Mouse (Mus musculus) kidney, postnatal 0 days (tissue): ENCODE results near the gene Dalrd3. TPM values are rescaled to one million over a fixed set of nuclear protein-coding genes. Genes with fewer than 3 reads are reported as not detected.

Source experiments
- ATAC-seq: fragments of 200-750 bp; cut with Nextera tagmentation; replicated peaks from 2 replicates; pipeline ENCODE4 v1.8.0; 2017; ENCODE audit warnings: low read depth, moderate number of reproducible peaks, moderate TSS enrichment, moderate library complexity; ENCODE audit not compliant: low FRiP score
- DNase-seq: peaks from one replicate; pipeline ENCODE4 v3.0.0-alpha.2; 2016; ENCODE audit warnings: low spot score
- H3K27ac ChIP-seq: fragments of 300-500 bp; sonication (generic); 2 replicates; pipeline ENCODE4 v1.5.1; 2014; ENCODE audit warnings: mild to moderate bottlenecking
- H3K27me3 ChIP-seq: fragments of 300-500 bp; sonication (generic); 2 replicates; pipeline ENCODE4 v1.6.1; 2014; ENCODE audit warnings: low read length, mixed read lengths; ENCODE audit not compliant: insufficient read depth
- H3K36me3 ChIP-seq: fragments of 300-500 bp; sonication (generic); 2 replicates; pipeline ENCODE4 v1.6.1; 2014; ENCODE audit warnings: low read length, mixed read lengths; ENCODE audit not compliant: insufficient read depth
- H3K4me1 ChIP-seq: fragments of 300-500 bp; sonication (generic); replicated peaks from 2 replicates; pipeline ENCODE4 v1.6.1; 2014; ENCODE audit warnings: antibody characterized with exemption, low read length, mixed read lengths; ENCODE audit not compliant: insufficient read depth
- H3K4me2 ChIP-seq: fragments of 300-500 bp; sonication (generic); 2 replicates; pipeline ENCODE4 v1.6.1; 2014; ENCODE audit warnings: mild to moderate bottlenecking, low read length, moderate library complexity, mixed read lengths
- H3K4me3 ChIP-seq: fragments of 300-500 bp; sonication (generic); replicated peaks from 2 replicates; pipeline ENCODE4 v1.5.1; 2014; ENCODE audit warnings: low read depth, low read length
- H3K9ac ChIP-seq: fragments of 300-500 bp; sonication (generic); 2 replicates; pipeline ENCODE4 v1.6.1; 2014; ENCODE audit warnings: low read depth, low read length
- H3K9me3 ChIP-seq: fragments of 300-500 bp; sonication (generic); replicated peaks from 2 replicates; pipeline ENCODE4 v1.6.1; 2016; ENCODE audit warnings: low read length, inconsistent platforms, mixed read lengths
- CTCF ChIP-seq: IDR thresholded peaks from 2 replicates; pipeline ENCODE4 v1.5.1; 2016; ENCODE audit warnings: antibody characterized with exemption, low read depth, mild to moderate bottlenecking, moderate library complexity
- WGBS: fragments of 180-500 bp; shearing (Covaris S2); extraction: QIAGEN DNeasy Blood & Tissue Kit; methylation state at CpG from one replicate; pipeline ENCODE4 v1.1.7; 2014; 5-methylcytosine and 5-hydroxymethylcytosine counted together
- polyA plus RNA-seq: library from polyadenylated mRNA; unstranded; fragments of >200 nt; fragmentation: Nextera tagmentation; extraction: Ambion mirVana; gene quantifications from 2 replicates; pipeline ENCODE4 v1.2.1, GENCODE M21; 2015

Gene Dalrd3
- polyA plus RNA-seq, 1 experiment from 2014 or later: 102 TPM

GRCm38 (mm10) chr9:108565881-108566814 lies 3.5 kb upstream of the Dalrd3 start:
- Histone ChIP-seq H3K9me3 (no peaks in the 10 kb centered on the region), H3K27ac (peak overlapping the region; percentile 97), H3K9ac (peak overlapping the region; percentile 83), H3K36me3 (peaks cover 14% of the 10 kb centered on the region), H3K4me2 (peak overlapping the region; percentile 100), H3K4me1 (peaks cover 22% of the 10 kb centered on the region), H3K4me3 (peak overlapping the region; percentile 77), H3K27me3 (no peaks in the 10 kb centered on the region)
- TF ChIP-seq CTCF: no peak
- DNase-seq (no peak), ATAC-seq (no peak)
- WGBS: 8% methylated on average over 35 of the region's 35 CpGs

DNA sequence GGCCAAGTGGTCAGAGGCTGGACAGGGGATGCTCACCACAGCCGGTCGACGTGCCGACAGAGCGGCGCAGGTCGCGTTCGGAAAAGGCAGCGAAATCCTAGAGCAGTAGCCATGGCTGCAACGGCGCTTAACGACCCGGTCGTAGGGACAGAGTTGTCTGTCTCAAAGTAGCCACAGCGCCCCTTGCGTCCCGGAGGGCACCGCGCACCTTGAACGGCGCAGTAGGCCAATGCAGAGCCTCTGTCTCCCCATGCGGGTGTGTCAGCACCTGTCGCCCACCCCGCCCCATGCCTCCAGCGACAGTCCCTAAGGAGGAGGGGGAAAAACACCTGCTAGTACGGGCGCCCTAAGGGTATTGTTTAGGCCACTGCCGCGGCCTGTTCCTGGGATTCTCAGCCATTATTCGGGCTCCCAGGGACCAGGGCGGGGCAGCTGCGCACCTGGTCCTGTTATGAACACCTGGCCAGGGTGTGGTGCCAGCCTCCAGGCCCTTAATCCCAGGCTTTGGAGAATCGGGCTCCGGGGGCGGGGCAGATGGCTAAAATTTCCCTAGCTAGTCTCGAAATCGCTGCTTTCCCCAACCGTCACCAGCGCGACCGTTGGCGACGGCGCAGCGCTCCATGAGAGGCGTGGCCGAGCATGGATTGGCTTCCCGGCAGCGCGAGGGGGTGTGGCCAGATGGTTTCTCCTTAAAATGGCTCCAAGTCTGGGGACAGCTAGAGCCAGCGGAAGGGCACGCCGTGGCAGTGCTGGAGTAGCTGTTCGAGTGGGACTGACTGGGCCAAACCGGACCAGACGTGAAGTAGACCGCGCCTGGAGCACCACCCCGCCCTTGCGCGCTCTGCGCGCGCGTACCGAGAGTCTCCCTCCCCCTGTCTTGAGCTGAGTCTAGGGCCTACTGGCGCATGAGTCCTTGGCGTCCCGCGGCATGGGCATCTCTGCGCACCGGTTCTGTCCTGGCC lies 2.6 kb upstream of the Dalrd3 start, which contains the start of gene Ndufaf3:
Ndufaf3 (minus strand) TSS at position 620 of the 962 bp plus-strand sequence.
- peak; percentile 87 for TF ChIP-seq CTCF
- Histone ChIP-seq H3K4me3 (peak within 1 kb of the TSS; percentile 77), H3K36me3 (peaks cover 19% of the 10 kb centered on the region), H3K4me1 (peaks cover 14% of the 10 kb centered on the region), H3K4me2 (peak within 1 kb of the TSS; percentile 100), H3K9me3 (no peaks in the 10 kb centered on the region), H3K27me3 (no peaks in the 10 kb centered on the region), H3K9ac (peak within 1 kb of the TSS; percentile 83), H3K27ac (peak within 1 kb of the TSS; percentile 97)
- under 1% methylated on average over 73 of the region's 73 CpGs for WGBS
- ATAC-seq: peak; percentile 81
- DNase-seq: peak; percentile 98

- TF ChIP-seq CTCF: no peak
- H3K4me2 ChIP-seq: peak overlapping the region; percentile 100
- H3K4me3 ChIP-seq: peak overlapping the region; percentile 77
- H3K9me3 ChIP-seq: no peaks in the 10 kb centered on the region
- peaks cover 28% of the 10 kb centered on the region for H3K36me3 ChIP-seq
- 8% methylated on average over 18 of the region's 18 CpGs for WGBS
- H3K4me1 ChIP-seq: peaks cover 14% of the 10 kb centered on the region
- H3K27ac ChIP-seq: peak overlapping the region; percentile 97
- DNase-seq (no peak), ATAC-seq (no peak)
- H3K27me3 ChIP-seq: no peaks in the 10 kb centered on the region
- H3K9ac ChIP-seq: peak overlapping the region; percentile 83
Measured at GRCm38 (mm10) chr9:108567931-108568419, 1.7 kb upstream of the Dalrd3 start.

GRCm38 (mm10) chr9:108568511-108568921 lies 1.2 kb upstream of the Dalrd3 start:
- Histone ChIP-seq H3K4me2 (peak overlapping the region; percentile 100), H3K27ac (no peak overlapping the region), H3K4me3 (peak overlapping the region; percentile 77; the same call in 1 of the 2 replicates), H3K9ac (no peak overlapping the region; the same call in 1 of the 2 replicates), H3K9me3 (no peaks in the 10 kb centered on the region), H3K4me1 (peaks cover 14% of the 10 kb centered on the region), H3K27me3 (no peaks in the 10 kb centered on the region), H3K36me3 (peaks cover 30% of the 10 kb centered on the region)
- ATAC-seq (no peak), DNase-seq (no peak)
- no peak for TF ChIP-seq CTCF
- WGBS: 83% methylated on average over 17 of the region's 17 CpGs

DNA sequence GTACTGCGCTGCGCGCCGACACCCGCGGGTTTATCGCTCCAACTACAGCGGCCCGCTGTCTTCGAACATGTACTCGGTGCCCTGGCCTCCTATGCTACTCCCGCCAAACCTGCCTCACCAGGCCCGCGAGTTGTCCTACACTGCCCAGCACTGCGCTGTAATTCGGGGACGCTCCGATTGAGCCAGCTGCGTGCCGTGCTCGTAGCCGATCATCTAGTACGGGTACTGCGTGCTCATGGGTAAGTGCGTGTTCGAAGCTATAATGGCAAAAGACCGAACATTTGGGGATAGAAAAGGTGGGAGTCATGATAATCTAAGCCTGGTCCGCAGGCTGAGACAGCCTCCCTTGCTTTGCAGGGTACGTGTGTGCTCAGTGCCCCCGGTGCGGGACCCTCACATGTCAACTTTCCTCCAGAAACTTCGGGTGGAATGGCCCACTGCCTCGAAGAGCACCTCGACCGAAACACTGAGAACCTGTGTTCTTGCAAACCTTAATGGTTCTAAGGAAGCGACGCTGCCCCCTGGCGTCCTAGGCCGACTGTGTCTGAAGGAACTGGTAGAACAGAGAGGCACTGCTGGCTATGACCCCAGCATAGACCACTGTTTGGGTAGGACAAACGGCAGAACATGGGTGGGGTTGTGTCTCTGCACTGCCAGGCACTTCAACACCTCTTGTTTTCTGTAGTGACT lies 666 bp downstream of the Dalrd3 start:
- Histone ChIP-seq H3K36me3 (peaks cover 23% of the 10 kb centered on the region), H3K9ac (peak overlapping the region; percentile 50), H3K4me1 (peaks cover 14% of the 10 kb centered on the region), H3K27ac (peak overlapping the region; percentile 25), H3K27me3 (no peaks in the 10 kb centered on the region), H3K9me3 (no peaks in the 10 kb centered on the region), H3K4me2 (peak overlapping the region; percentile 86), H3K4me3 (peak overlapping the region; percentile 59)
- TF ChIP-seq CTCF: peak; percentile 80
- peak; percentile 91 for DNase-seq
- WGBS: under 1% methylated on average over 40 of the region's 40 CpGs
- ATAC-seq: no peak
